Mouse (Mus musculus): ENCODE data around the gene Nckap5l. TPM values are rescaled to one million over a fixed set of nuclear protein-coding genes. Genes with fewer than 3 reads are reported as not detected.
A peak's percentile ranks its signal among the peaks of the same experiment; 100 is the strongest.

The Nckap5l gene
- polyA plus RNA-seq, 1 experiment, result 6.1 TPM

- peaks cover 13% of the 10 kb centered on the region for H3K36me3 ChIP-seq (ENCODE audit: control insufficient read depth, insufficient read depth, low read length, poor library complexity, severe bottlenecking)
- H3K9me3 ChIP-seq (replicated peaks; ENCODE audit: control insufficient read depth, insufficient read depth, low read length, poor library complexity, severe bottlenecking), result no peaks in the 10 kb centered on the region
- H3K4me1 ChIP-seq (ENCODE audit: control insufficient read depth, insufficient read depth, low read length), result no peaks in the 10 kb centered on the region
- no peak overlapping the region for H3K4me3 ChIP-seq (ENCODE audit: low read depth, low read length)
- H3K27ac ChIP-seq (ENCODE audit: insufficient read depth, low read length), result 0 out of 2 replicates have a peak overlapping the region, but pooled peaks have one; percentile 6
- TF ChIP-seq EP300 (IDR thresholded peaks at IDR 0.05; ENCODE audit: insufficient read depth, low read depth, low read length), result no peak
- no peak for TF ChIP-seq POLR2A (IDR thresholded peaks at IDR 0.05; ENCODE audit: insufficient read depth, low read length)
- no peak for TF ChIP-seq CTCF (IDR thresholded peaks at IDR 0.05; ENCODE audit: low read depth, low read length)
- no peaks in the 10 kb centered on the region for H3K27me3 ChIP-seq (ENCODE audit: control insufficient read depth, insufficient read depth, low read length, poor library complexity, severe bottlenecking)
- H3K9ac ChIP-seq (ENCODE audit: low read depth, poor library complexity, severe bottlenecking), result no peak overlapping the region; the same call in 1 of the 2 replicates
Observed at GRCm38 (mm10) chr15:99399503-99400245, 57.9 kb downstream of the Nckap5l start.

- Histone ChIP-seq H3K27me3 (ENCODE audit: control insufficient read depth, insufficient read depth, low read length, poor library complexity, severe bottlenecking) (no peaks in the 10 kb centered on the region), H3K9me3 (replicated peaks; ENCODE audit: control insufficient read depth, insufficient read depth, low read length, poor library complexity, severe bottlenecking) (no peaks in the 10 kb centered on the region), H3K9ac (ENCODE audit: low read depth, poor library complexity, severe bottlenecking) (no peak overlapping the region), H3K27ac (ENCODE audit: insufficient read depth, low read length) (no peak overlapping the region), H3K36me3 (ENCODE audit: control insufficient read depth, insufficient read depth, low read length, poor library complexity, severe bottlenecking) (peaks cover 6% of the 10 kb centered on the region; the same call in 1 of the 2 replicates), H3K4me3 (ENCODE audit: low read depth, low read length) (no peak overlapping the region), H3K4me1 (ENCODE audit: control insufficient read depth, insufficient read depth, low read length) (no peaks in the 10 kb centered on the region)
- TF ChIP-seq POLR2A (IDR thresholded peaks at IDR 0.05; ENCODE audit: insufficient read depth, low read length), result no peak
- no peak for TF ChIP-seq EP300 (IDR thresholded peaks at IDR 0.05; ENCODE audit: insufficient read depth, low read depth, low read length)
- TF ChIP-seq CTCF (IDR thresholded peaks at IDR 0.05; ENCODE audit: low read depth, low read length), result no peak
Observed at GRCm38 (mm10) chr15:99397622-99398021, 59.9 kb downstream of the Nckap5l start.

GRCm38 (mm10) chr15:99396875-99397274, 60.7 kb downstream of the Nckap5l start:
- H3K9ac ChIP-seq (ENCODE audit: low read depth, poor library complexity, severe bottlenecking), result no peak overlapping the region
- H3K4me3 ChIP-seq (ENCODE audit: low read depth, low read length), result no peak overlapping the region
- H3K9me3 ChIP-seq (replicated peaks; ENCODE audit: control insufficient read depth, insufficient read depth, low read length, poor library complexity, severe bottlenecking), result no peaks in the 10 kb centered on the region
- H3K27ac ChIP-seq (ENCODE audit: insufficient read depth, low read length), result no peak overlapping the region
- TF ChIP-seq EP300 (IDR thresholded peaks at IDR 0.05; ENCODE audit: insufficient read depth, low read depth, low read length) (no peak), CTCF (IDR thresholded peaks at IDR 0.05; ENCODE audit: low read depth, low read length) (no peak), POLR2A (IDR thresholded peaks at IDR 0.05; ENCODE audit: insufficient read depth, low read length) (no peak)
- H3K27me3 ChIP-seq (ENCODE audit: control insufficient read depth, insufficient read depth, low read length, poor library complexity, severe bottlenecking), result no peaks in the 10 kb centered on the region
- peaks cover under 1% of the 10 kb centered on the region; the same call in 1 of the 2 replicates for H3K36me3 ChIP-seq (ENCODE audit: control insufficient read depth, insufficient read depth, low read length, poor library complexity, severe bottlenecking)
- no peaks in the 10 kb centered on the region for H3K4me1 ChIP-seq (ENCODE audit: control insufficient read depth, insufficient read depth, low read length)

- Histone ChIP-seq H3K27me3 (ENCODE audit: control insufficient read depth, insufficient read depth, low read length, poor library complexity, severe bottlenecking) (no peaks in the 10 kb centered on the region), H3K9me3 (replicated peaks; ENCODE audit: control insufficient read depth, insufficient read depth, low read length, poor library complexity, severe bottlenecking) (no peaks in the 10 kb centered on the region), H3K36me3 (ENCODE audit: control insufficient read depth, insufficient read depth, low read length, poor library complexity, severe bottlenecking) (no peaks in the 10 kb centered on the region; the same call in 1 of the 2 replicates), H3K4me1 (ENCODE audit: control insufficient read depth, insufficient read depth, low read length) (no peaks in the 10 kb centered on the region), H3K9ac (ENCODE audit: low read depth, poor library complexity, severe bottlenecking) (no peak overlapping the region), H3K4me3 (ENCODE audit: low read depth, low read length) (no peak overlapping the region), H3K27ac (ENCODE audit: insufficient read depth, low read length) (no peak overlapping the region)
- TF ChIP-seq EP300 (IDR thresholded peaks at IDR 0.05; ENCODE audit: insufficient read depth, low read depth, low read length) (no peak), CTCF (IDR thresholded peaks at IDR 0.05; ENCODE audit: low read depth, low read length) (no peak), POLR2A (IDR thresholded peaks at IDR 0.05; ENCODE audit: insufficient read depth, low read length) (no peak)
Observed at GRCm38 (mm10) chr15:99396462-99396861, 61.1 kb downstream of the Nckap5l start.

GRCm38 (mm10) chr15:99393386-99394252, 63.9 kb downstream of the Nckap5l start:
- H3K4me1 ChIP-seq (ENCODE audit: control insufficient read depth, insufficient read depth, low read length), result no peaks in the 10 kb centered on the region
- peak overlapping the region; percentile 92 for H3K4me3 ChIP-seq (ENCODE audit: low read depth, low read length)

More at GRCm38 (mm10) chr15:99393386-99394252, 63.9 kb downstream of the Nckap5l start:
- no peaks in the 10 kb centered on the region for H3K27me3 ChIP-seq (ENCODE audit: control insufficient read depth, insufficient read depth, low read length, poor library complexity, severe bottlenecking)
- no peaks in the 10 kb centered on the region for H3K36me3 ChIP-seq (ENCODE audit: control insufficient read depth, insufficient read depth, low read length, poor library complexity, severe bottlenecking)
- no peaks in the 10 kb centered on the region for H3K9me3 ChIP-seq (replicated peaks; ENCODE audit: control insufficient read depth, insufficient read depth, low read length, poor library complexity, severe bottlenecking)
- peak overlapping the region; percentile 71 for H3K9ac ChIP-seq (ENCODE audit: low read depth, poor library complexity, severe bottlenecking)
- TF ChIP-seq POLR2A (IDR thresholded peaks at IDR 0.05; ENCODE audit: insufficient read depth, low read length) (no peak), CTCF (IDR thresholded peaks at IDR 0.05; ENCODE audit: low read depth, low read length) (no peak), EP300 (IDR thresholded peaks at IDR 0.05; ENCODE audit: insufficient read depth, low read depth, low read length) (no peak)
- no peak overlapping the region for H3K27ac ChIP-seq (ENCODE audit: insufficient read depth, low read length)

Data from ES-Bruce4 (cell line).